Mouse (Mus musculus) kidney, adult 2 months (tissue): ENCODE results near the gene Tmem204.

Experiments used
- CTCF ChIP-seq: fragments of 200-500 bp; conservative IDR thresholded peaks from 2 replicates; pipeline ENCODE4 v1.5.1; 2011; ENCODE audit warnings: low read depth, mild to moderate bottlenecking, control low read depth, low read length, moderate library complexity, mixed read lengths; ENCODE audit not compliant: insufficient read depth, insufficient read length
- POLR2A ChIP-seq: fragments of 200-500 bp; IDR thresholded peaks from one replicate; pipeline ENCODE4 v1.6.1; 2011; ENCODE audit warnings: low read depth, low read length, control low read depth

DNA sequence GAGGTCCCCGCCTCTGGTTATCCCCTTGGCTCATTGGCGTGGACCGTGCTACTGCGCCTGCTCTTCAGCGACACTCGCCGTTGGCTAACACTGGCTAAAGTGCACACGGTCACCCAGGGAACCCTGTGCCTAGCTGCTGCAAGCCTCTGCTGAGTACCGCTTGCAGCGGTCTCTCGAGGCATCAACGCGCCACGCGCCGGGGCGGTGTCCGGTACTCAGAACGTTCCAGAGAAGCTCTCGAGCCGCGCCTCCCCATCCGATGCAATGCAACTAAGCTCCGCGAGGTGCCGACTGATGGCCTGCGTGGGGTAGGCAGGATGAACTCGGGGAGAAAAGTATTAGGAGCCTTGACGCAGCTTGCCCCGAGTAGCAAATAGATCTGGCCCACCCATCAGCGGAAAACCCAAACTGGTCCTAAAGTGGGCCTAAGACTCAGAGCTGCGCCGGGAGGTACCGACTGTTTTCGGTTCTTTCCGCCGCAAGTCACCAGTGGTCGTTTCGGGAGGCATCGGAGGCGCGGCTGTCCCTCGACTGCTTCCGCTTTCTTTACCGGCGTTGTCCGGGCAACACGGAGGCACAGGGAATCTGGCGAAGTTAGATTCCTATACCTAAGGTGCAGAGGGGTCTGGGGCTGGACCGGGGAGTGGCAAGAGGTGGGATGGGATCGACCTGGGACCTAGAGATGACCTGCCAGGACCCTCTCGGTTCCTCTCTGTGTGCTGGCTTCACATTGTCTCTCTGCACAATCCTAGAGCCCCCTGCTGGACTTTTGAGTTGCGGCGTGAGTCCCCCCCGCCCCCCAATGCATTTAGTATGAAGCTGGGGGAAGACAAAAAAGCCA lies 66.9 kb downstream of the Tmem204 start:
- no peak for TF ChIP-seq POLR2A
- 0 out of 2 replicates have a peak, but pooled peaks have one; percentile 12 for TF ChIP-seq CTCF
